In the genomic region with DNA sequence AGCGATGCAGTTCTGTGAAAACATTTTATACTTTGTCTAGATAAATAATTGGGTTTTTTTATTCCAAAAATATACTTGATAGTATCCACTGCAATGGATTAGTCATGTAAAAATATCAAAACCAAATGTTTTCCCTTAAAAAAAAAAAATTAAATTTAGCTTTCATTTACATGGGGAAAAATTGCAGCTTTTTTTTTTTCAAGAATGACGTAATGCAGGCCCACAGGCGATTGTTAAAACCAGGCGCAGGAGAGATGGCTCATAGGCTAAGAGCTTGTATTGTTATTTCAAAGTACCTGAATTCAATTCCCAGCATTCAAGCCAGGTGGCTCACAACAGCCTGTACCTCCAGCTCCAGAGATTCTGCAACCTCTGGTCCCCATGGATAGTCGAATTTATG, we compare ENCODE assay signal across 19 mouse cellular contexts. TPM values are rescaled to one million over a fixed set of nuclear protein-coding genes. Genes with fewer than 3 reads are reported as not detected.
"Had no signal": no experiment of that assay in that cellular context is flagged by ENCODE, and none has a peak within 500 bp of the region (broad histone marks: within the 10 kb centered on the region; RNA-seq: fewer than 3 reads in every experiment).

No protein-coding gene starts in this region.

- ATAC-seq: midbrain, embryonic 13.5 days; midbrain, embryonic 15.5 days had no signal

- H3K9me3 ChIP-seq: megakaryocyte, embryonic 14.5 days; midbrain, embryonic 13.5 days; midbrain, embryonic 15.5 days; neural tube, embryonic 13.5 days; neural tube, embryonic 15.5 days had no signal

- H3K27ac ChIP-seq: macrophage; midbrain, embryonic 13.5 days; midbrain, embryonic 15.5 days; neural tube, embryonic 13.5 days; neural tube, embryonic 15.5 days had no signal

- H3K4me2 ChIP-seq: lung, embryonic 14.5 days; midbrain, embryonic 11.5 days; midbrain, embryonic 13.5 days; midbrain, embryonic 15.5 days; neural tube, embryonic 13.5 days; neural tube, embryonic 15.5 days had no signal

- H3K4me1 ChIP-seq: megakaryocyte, embryonic 14.5 days had no signal

- DNase-seq: lung, adult 18-20 months; lung, embryonic 14.5 days; lung, postnatal 10 days; lung, postnatal 36 days; retina, postnatal 1 day; right cerebral cortex, adult 18-20 months; right cerebral cortex, postnatal 25 days; right cerebral cortex, postnatal 4 days; spleen, adult 18-20 months; thymus, adult 18-20 months; thymus, postnatal 14 days; thymus, postnatal 36 days had no signal

- H3K36me3 ChIP-seq: midbrain, embryonic 13.5 days; midbrain, embryonic 15.5 days; neural tube, embryonic 13.5 days; neural tube, embryonic 15.5 days had no signal

- H3K9ac ChIP-seq: lung, embryonic 14.5 days; midbrain, embryonic 13.5 days; midbrain, embryonic 15.5 days; neural tube, embryonic 13.5 days; neural tube, embryonic 15.5 days had no signal

- H3K27me3 ChIP-seq: midbrain, embryonic 13.5 days; midbrain, embryonic 15.5 days; neural tube, embryonic 13.5 days; neural tube, embryonic 15.5 days had no signal

- H3K4me3 ChIP-seq: megakaryocyte, embryonic 14.5 days; midbrain, embryonic 13.5 days; midbrain, embryonic 15.5 days; neural tube, embryonic 13.5 days; neural tube, embryonic 15.5 days had no signal

RNA-seq across cellular contexts. Expression of gene Gpr88, which starts 25.9 kb away (rescaled TPM):
- polyA plus RNA-seq: macrophage had no signal
